Mouse (Mus musculus) forebrain, postnatal 0 days (tissue): ENCODE results near the gene Tmub1. TPM values are rescaled to one million over a fixed set of nuclear protein-coding genes. Genes with fewer than 3 reads are reported as not detected.

Source experiments
- ATAC-seq: fragments of 200-750 bp; cut with Nextera tagmentation; 2 replicates; pipeline ENCODE4 v1.8.0; 2017; ENCODE audit warnings: mild to moderate bottlenecking, moderate library complexity
- DNase-seq: peaks from one replicate; pipeline ENCODE4 v3.0.0-alpha.2; 2015
- H3K27ac ChIP-seq: fragments of 300-500 bp; sonication (generic); 2 replicates; pipeline ENCODE4 v1.5.1; 2014; ENCODE audit warnings: low read depth, mild to moderate bottlenecking, antibody characterized with exemption, low read length, moderate library complexity, mixed read lengths
- H3K27me3 ChIP-seq: fragments of 300-500 bp; sonication (generic); 2 replicates; pipeline ENCODE4 v1.6.1; 2014; ENCODE audit warnings: mild to moderate bottlenecking, low read length, mixed read lengths; ENCODE audit not compliant: insufficient read depth
- H3K36me3 ChIP-seq: fragments of 300-500 bp; sonication (generic); 2 replicates; pipeline ENCODE4 v1.6.1; 2014; ENCODE audit warnings: mild to moderate bottlenecking, moderate library complexity; ENCODE audit not compliant: insufficient read depth
- H3K4me1 ChIP-seq: fragments of 300-500 bp; sonication (generic); 2 replicates; pipeline ENCODE4 v1.6.1; 2014; ENCODE audit warnings: antibody characterized with exemption; ENCODE audit not compliant: insufficient read depth
- H3K4me2 ChIP-seq: fragments of 300-500 bp; sonication (generic); 2 replicates; pipeline ENCODE4 v1.6.1; 2014; ENCODE audit warnings: low read depth, mild to moderate bottlenecking, moderate library complexity
- H3K4me3 ChIP-seq: fragments of 300-500 bp; sonication (generic); 2 replicates; pipeline ENCODE4 v1.5.1; 2014; ENCODE audit warnings: low read depth, low read length, mixed read lengths
- H3K9ac ChIP-seq: fragments of 300-500 bp; sonication (generic); 2 replicates; pipeline ENCODE4 v1.6.1; 2014; ENCODE audit warnings: mild to moderate bottlenecking
- H3K9me3 ChIP-seq: fragments of 300-500 bp; sonication (generic); 2 replicates; pipeline ENCODE4 v1.6.1; 2016; ENCODE audit warnings: low read length
- CTCF ChIP-seq: sonication (generic); IDR thresholded peaks from 2 replicates; pipeline ENCODE4 v1.5.1; 2016; ENCODE audit warnings: antibody characterized with exemption, control low read depth, low read depth
- WGBS: fragments of 180-500 bp; shearing (Covaris S2); extraction: QIAGEN DNeasy Blood & Tissue Kit; methylation state at CpG from one replicate; pipeline ENCODE4 v1.1.7; 2014; 5-methylcytosine and 5-hydroxymethylcytosine counted together
- polyA plus RNA-seq: library from polyadenylated mRNA; unstranded; fragments of >200 nt; fragmentation: Nextera tagmentation; extraction: Ambion mirVana; gene quantifications from 2 replicates; pipeline ENCODE4 v1.2.1, GENCODE M21; 2015
- total RNA-seq: library from RNA; depleted of rRNA; stranded (reverse); fragments of >200 nt; gene quantifications from 2 replicates; pipeline ENCODE4 v1.2.3, GENCODE M21; 2014

The Tmub1 gene
- total and polyA plus RNA-seq, 2 experiments from 2014 or later = 34.3 to 56.7 TPM

DNA sequence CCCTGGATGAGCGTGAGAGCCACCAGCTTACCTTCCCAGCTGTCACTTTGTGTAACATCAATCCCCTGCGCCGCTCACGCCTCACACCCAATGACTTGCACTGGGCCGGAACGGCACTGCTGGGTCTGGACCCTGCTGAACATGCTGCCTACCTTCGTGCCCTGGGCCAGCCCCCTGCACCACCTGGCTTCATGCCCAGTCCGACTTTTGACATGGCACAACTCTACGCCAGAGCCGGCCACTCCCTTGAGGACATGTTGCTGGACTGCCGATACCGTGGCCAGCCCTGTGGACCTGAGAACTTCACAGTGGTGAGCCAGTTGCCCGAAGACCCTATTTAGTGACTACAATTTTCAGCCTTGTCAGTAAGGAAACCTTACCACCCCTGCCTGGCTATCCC is 33.7 kb downstream of the Tmub1 start:
- H3K27me3 ChIP-seq = no peaks in the 10 kb centered on the region
- peaks cover 16% of the 10 kb centered on the region for H3K36me3 ChIP-seq
- no peak overlapping the region for H3K9ac ChIP-seq
- no peak overlapping the region for H3K27ac ChIP-seq
- no peak for ATAC-seq
- H3K4me2 ChIP-seq = no peak overlapping the region
- WGBS = 86% methylated on average over 13 of the region's 13 CpGs
- H3K4me1 ChIP-seq = no peaks in the 10 kb centered on the region; the same call in 1 of the 2 replicates
- DNase-seq = no peak
- no peaks in the 10 kb centered on the region for H3K9me3 ChIP-seq
- no peak for TF ChIP-seq CTCF
- no peak overlapping the region for H3K4me3 ChIP-seq

DNA sequence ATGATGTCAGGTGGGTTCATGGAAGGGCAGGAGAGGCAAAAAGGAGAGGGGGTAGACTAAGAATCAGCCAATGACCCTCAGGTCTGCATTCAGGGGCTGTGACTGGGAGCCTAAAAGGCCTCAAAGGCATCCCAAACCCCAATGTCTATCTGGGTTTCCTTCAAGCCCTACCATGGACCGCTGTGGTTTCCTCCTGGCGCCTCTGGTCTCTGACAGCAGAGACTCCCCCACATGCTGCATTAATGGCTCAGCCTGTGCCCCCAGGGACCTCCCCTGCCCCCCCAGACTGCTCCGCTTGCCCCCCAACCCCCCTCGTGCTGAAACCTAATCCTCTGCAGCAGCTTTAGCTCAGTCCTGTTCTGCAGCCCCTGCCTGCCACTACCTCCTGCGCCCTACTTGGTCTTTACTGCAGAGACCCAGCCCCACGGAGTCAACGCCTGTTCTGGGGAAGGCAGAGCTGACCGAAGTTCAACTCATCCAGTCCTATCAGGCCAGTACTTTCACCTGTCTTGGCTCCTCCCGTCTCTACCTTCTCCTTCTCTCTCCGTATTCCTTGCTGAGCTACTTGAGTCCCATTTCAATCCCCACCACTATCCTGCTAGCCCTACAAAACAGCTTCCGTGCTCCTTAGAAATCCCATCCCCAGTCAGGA is 34.5 kb downstream of the Tmub1 start, which contains the start of gene Asic3:
Asic3 (plus strand) TSS at position 351 of the 652 bp plus-strand sequence.
- Histone ChIP-seq H3K9ac (no peak within 1 kb of the TSS), H3K27me3 (no peaks in the 10 kb centered on the region), H3K27ac (no peak within 1 kb of the TSS), H3K9me3 (no peaks in the 10 kb centered on the region), H3K4me1 (no peaks in the 10 kb centered on the region; the same call in 1 of the 2 replicates), H3K36me3 (peaks cover 8% of the 10 kb centered on the region; the same call in 1 of the 2 replicates), H3K4me3 (no peak within 1 kb of the TSS), H3K4me2 (no peak within 1 kb of the TSS)
- no peak for ATAC-seq
- WGBS = 55% methylated on average over 11 of the region's 11 CpGs
- no peak for TF ChIP-seq CTCF
- no peak for DNase-seq

DNA sequence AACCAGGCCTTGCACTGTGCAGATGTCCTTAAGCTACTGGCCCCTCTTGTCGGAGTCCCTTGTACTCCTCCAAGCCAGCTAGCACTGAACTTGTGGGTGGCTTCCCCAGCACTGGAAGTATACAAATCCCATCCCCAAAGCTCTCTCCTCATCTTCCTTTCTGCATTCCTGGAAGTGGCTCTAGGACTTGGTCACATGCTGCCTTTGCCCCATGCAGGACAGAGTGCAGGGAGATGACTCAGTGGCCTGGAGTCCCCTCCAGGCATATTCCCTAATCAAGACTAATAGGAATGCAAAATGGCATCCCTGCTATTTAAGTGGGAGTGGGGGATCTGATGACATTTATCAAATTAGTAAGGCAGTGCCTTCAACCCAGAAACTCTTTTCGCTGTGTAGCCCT is 35.6 kb downstream of the Tmub1 start:
- TF ChIP-seq CTCF = no peak
- Histone ChIP-seq H3K9ac (no peak overlapping the region), H3K27ac (no peak overlapping the region), H3K27me3 (no peaks in the 10 kb centered on the region), H3K36me3 (peaks cover 12% of the 10 kb centered on the region), H3K4me1 (no peaks in the 10 kb centered on the region; the same call in 1 of the 2 replicates), H3K4me3 (no peak overlapping the region), H3K9me3 (no peaks in the 10 kb centered on the region), H3K4me2 (no peak overlapping the region)
- WGBS = 87% methylated on average over 2 of the region's 2 CpGs
- ATAC-seq (no peak), DNase-seq (no peak)

DNA sequence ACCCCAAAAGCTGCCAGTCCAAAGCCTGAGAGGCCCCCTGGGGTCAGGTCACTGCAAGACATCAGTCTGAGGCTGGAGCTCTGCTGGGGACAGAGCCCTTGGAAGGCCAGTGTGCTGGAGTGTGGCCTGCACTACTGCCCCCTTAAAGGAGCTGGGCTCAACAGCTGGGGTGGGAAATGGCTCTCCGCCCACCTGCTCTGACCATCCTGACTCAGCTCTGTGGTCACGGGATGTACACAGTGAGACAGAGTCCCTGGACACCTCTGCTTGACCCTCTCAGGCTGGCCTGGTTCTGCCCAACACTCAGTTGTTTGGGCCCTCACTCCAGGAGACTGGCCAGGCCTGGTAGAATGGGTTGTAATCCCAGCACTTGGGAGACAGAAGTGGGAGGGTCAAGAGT is 38.2 kb downstream of the Tmub1 start:
- H3K4me3 ChIP-seq = no peak overlapping the region
- ATAC-seq (no peak), DNase-seq (no peak)
- no peak overlapping the region for H3K27ac ChIP-seq
- no peak for TF ChIP-seq CTCF
- H3K36me3 ChIP-seq = peaks cover 33% of the 10 kb centered on the region
- no peak overlapping the region for H3K9ac ChIP-seq
- H3K4me1 ChIP-seq = no peaks in the 10 kb centered on the region
- no peaks in the 10 kb centered on the region for H3K9me3 ChIP-seq
- WGBS = 68% methylated on average over 2 of the region's 2 CpGs
- no peaks in the 10 kb centered on the region for H3K27me3 ChIP-seq
- no peak overlapping the region for H3K4me2 ChIP-seq

DNA sequence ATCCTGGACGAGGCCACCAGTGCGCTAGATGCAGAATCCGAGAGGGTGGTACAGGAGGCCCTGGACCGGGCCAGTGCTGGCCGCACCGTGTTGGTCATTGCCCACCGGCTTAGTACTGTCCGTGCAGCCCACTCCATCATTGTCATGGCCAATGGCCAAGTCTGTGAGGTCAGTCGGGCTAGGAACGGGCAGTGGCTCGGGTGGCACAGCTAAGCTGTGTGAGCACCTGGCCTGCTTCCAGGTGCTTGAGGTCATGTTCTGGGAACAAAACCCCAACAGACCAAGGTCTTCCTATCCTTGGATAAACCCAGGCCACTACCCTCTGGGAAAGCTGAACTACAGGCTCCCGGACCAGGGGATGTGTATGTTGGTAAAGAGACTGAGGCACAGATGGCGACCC is 39.0 kb downstream of the Tmub1 start:
- Histone ChIP-seq H3K9ac (no peak overlapping the region), H3K4me2 (no peak overlapping the region), H3K4me3 (no peak overlapping the region), H3K27ac (no peak overlapping the region), H3K4me1 (no peaks in the 10 kb centered on the region), H3K27me3 (no peaks in the 10 kb centered on the region), H3K36me3 (peaks cover 41% of the 10 kb centered on the region), H3K9me3 (no peaks in the 10 kb centered on the region)
- DNase-seq (no peak), ATAC-seq (no peak)
- 77% methylated on average over 13 of the region's 13 CpGs for WGBS
- TF ChIP-seq CTCF = no peak

DNA sequence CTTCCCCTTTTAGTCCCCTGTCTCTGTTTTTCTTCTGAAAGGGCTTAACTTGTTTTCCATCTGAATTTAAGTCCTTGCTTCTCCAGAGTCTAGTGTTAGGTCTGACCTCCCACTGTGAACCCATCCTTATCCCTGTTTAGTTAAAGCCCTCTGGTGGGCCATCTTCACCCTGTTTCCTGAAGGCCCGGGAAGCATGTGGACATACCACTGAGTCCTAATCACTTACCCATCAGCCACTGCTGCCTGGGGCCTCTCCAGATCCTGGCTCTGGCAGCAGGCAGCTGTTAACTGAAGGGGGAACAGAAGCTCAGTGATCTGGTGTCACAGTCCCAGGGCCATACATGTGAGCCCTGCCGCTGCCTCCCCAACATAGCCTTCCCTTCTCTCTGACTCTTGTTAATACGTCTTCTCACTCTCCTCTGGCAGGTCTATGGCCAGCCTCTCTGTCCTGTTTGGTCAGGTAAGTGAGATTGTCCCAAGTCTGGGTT is 42.2 kb downstream of the Tmub1 start:
- 74% methylated on average over 3 of the region's 3 CpGs for WGBS
- no peak for TF ChIP-seq CTCF

DNA sequence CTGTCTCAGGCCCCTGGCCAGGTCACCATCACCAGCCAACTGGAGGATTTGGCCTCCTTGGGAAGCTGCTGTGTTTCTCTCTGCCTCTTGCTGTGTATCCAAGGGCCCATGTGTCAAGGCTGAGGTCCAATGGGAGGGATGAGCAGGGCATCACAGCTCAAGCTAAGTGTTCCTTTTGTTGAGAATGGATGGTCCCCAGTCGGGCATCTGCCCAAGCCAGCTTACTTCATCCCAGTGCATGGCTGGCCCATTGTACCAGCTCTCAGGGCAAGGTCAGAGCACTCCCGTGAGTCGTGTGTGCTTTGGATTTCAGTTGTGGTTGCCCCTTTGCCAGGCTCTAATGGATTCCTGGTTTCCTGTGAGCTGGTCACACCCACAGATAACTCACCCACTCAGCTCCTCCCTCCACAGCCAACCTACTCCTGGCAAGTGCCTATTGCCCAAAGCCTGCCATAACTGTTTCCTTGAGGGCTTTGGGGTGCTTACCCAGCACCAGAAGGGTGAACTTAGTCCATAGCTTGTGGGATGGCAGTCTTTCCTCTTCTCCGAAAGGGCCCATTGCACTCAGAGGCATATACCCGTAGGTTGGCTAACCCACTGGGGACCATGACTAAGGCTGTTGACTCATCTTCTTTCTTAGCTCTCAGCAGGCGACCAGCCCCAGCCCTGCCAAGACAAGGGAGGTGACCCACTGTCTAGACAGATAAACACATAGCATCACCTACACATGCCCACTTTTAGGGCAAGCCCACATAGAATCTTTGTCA is 42.9 kb downstream of the Tmub1 start:
- H3K27me3 ChIP-seq = no peaks in the 10 kb centered on the region
- no peak overlapping the region for H3K27ac ChIP-seq
- TF ChIP-seq CTCF = no peak
- DNase-seq (no peak), ATAC-seq (no peak)
- no peak overlapping the region for H3K4me2 ChIP-seq
- H3K9ac ChIP-seq = no peak overlapping the region
- H3K36me3 ChIP-seq = peaks cover 60% of the 10 kb centered on the region
- no peak overlapping the region for H3K4me3 ChIP-seq
- no peaks in the 10 kb centered on the region for H3K4me1 ChIP-seq
- WGBS = 84% methylated on average over 6 of the region's 6 CpGs
- H3K9me3 ChIP-seq = no peaks in the 10 kb centered on the region

More for the DNA sequence above, 42.2 kb downstream of the Tmub1 start:
- ATAC-seq (no peak), DNase-seq (no peak)
- no peak overlapping the region for H3K4me2 ChIP-seq
- H3K27me3 ChIP-seq = no peaks in the 10 kb centered on the region
- H3K4me1 ChIP-seq = no peaks in the 10 kb centered on the region
- H3K27ac ChIP-seq = no peak overlapping the region
- H3K9me3 ChIP-seq = no peaks in the 10 kb centered on the region
- no peak overlapping the region for H3K9ac ChIP-seq
- H3K4me3 ChIP-seq = no peak overlapping the region
- H3K36me3 ChIP-seq = peaks cover 61% of the 10 kb centered on the region
